Mouse (Mus musculus) ES-CJ7 (cell line): Measurements from ENCODE around the gene 1700022I11Rik.

ENCODE experiments used
- DNase-seq: peaks from one replicate; pipeline ENCODE4 v3.0.0; 2011; ENCODE audit warnings: low read depth, low spot score

1700022I11Rik gene

GRCm38 (mm10) chr4:42969304-42969703, at the start of gene 1700022I11Rik:
Gene 1700022I11Rik (plus strand): TSS chr4:42969604.
- no peak for DNase-seq

- DNase-seq: no peak
Observed at GRCm38 (mm10) chr4:42920726-42921125, 48.7 kb upstream of the 1700022I11Rik start.

- no peak for DNase-seq
Observed at GRCm38 (mm10) chr4:42921536-42921935, 47.9 kb upstream of the 1700022I11Rik start.

GRCm38 (mm10) chr4:42922056-42922455, 47.3 kb upstream of the 1700022I11Rik start:
- no peak for DNase-seq

GRCm38 (mm10) chr4:42922461-42922860, 46.9 kb upstream of the 1700022I11Rik start:
- no peak for DNase-seq

GRCm38 (mm10) chr4:42924095-42924710, 45.2 kb upstream of the 1700022I11Rik start:
- no peak for DNase-seq

GRCm38 (mm10) chr4:42928209-42928608, 41.2 kb upstream of the 1700022I11Rik start:
- DNase-seq: peak; percentile 56

- DNase-seq: no peak
Observed at GRCm38 (mm10) chr4:42928952-42929351, 40.5 kb upstream of the 1700022I11Rik start.

GRCm38 (mm10) chr4:42932229-42932969, 37.0 kb upstream of the 1700022I11Rik start:
- DNase-seq: no peak

GRCm38 (mm10) chr4:42933630-42934029, 35.8 kb upstream of the 1700022I11Rik start:
- peak; percentile 69 for DNase-seq

- no peak for DNase-seq
Observed at GRCm38 (mm10) chr4:42941396-42941795, 28.0 kb upstream of the 1700022I11Rik start.

- DNase-seq: no peak
Observed at GRCm38 (mm10) chr4:42943341-42943740, 26.1 kb upstream of the 1700022I11Rik start.

GRCm38 (mm10) chr4:42944185-42944584, 25.2 kb upstream of the 1700022I11Rik start:
- DNase-seq: no peak

GRCm38 (mm10) chr4:42945043-42945442, 24.4 kb upstream of the 1700022I11Rik start:
- DNase-seq: peak; percentile 44

GRCm38 (mm10) chr4:42945445-42945844, 24.0 kb upstream of the 1700022I11Rik start:
- no peak for DNase-seq

GRCm38 (mm10) chr4:42945952-42946351, 23.5 kb upstream of the 1700022I11Rik start:
- peak; percentile 60 for DNase-seq

- no peak for DNase-seq
Observed at GRCm38 (mm10) chr4:42946733-42947290, 22.6 kb upstream of the 1700022I11Rik start.

GRCm38 (mm10) chr4:42948527-42948926, 20.9 kb upstream of the 1700022I11Rik start:
- no peak for DNase-seq

GRCm38 (mm10) chr4:42949051-42949675, 20.2 kb upstream of the 1700022I11Rik start:
- no peak for DNase-seq

GRCm38 (mm10) chr4:42949676-42950051, 19.7 kb upstream of the 1700022I11Rik start, which contains the start of gene Dnajb5:
Gene Dnajb5 (plus strand): TSS chr4:42949814.
- peak; percentile 99 for DNase-seq

- DNase-seq: peak; percentile 83
Observed at GRCm38 (mm10) chr4:42950065-42950558, 19.3 kb upstream of the 1700022I11Rik start.
